Comparison of ENCODE assay signal across 21 mouse cellular contexts in the genomic region with DNA sequence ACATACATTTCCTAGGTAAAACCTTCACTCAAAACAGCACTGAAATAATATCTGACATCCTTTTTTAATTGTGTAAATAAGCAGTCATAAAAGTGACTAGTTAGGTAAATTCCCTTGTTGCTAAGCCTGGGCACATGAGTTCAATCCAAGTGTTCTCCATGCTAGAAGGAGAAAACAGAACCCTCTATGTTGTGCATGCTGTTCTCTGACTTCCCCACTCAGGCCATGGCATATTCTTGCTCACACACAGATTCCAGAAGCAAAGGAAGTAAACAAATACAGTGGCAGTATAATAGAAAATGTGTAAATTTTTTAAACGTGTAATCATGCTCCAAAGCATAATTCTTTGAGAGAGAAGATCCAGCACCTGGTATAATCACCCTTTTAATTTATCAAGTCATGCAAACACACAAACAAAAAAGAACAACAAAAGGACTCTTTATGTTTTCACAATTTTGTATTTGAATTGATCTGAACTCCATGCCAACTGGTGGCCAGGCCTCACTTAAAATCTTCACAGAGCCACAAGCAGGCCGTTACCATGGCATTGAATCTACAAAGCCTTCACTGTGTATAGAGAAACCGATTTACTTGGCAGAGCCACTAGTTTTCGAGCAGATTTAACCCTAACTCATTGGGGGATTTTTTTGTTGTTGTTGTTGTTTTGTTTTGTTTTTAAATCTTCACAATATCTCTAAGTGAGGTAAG.
DNase-seq lines count a peak whose midpoint lies in the region; ATAC-seq and TF ChIP-seq lines count a peak whose summit lies in the region.
"Had no signal": no experiment of that assay in that cellular context is flagged by ENCODE, and none has a peak within 500 bp of the region (broad histone marks: within the 10 kb centered on the region; RNA-seq: fewer than 3 reads in every experiment).

No protein-coding gene starts in this region.

- H3K4me1 ChIP-seq in hindbrain, embryonic 14.5 days (replicated peaks; ENCODE audit: control insufficient read depth, insufficient read depth, low read length), result no peaks in the 10 kb centered on the region
- no peaks in the 10 kb centered on the region for H3K4me1 ChIP-seq in hindbrain, embryonic 10.5 days (replicated peaks)
- no peaks in the 10 kb centered on the region for H3K4me1 ChIP-seq in midbrain, embryonic 14.5 days (ENCODE audit: control insufficient read depth, insufficient read depth, low read length)
- H3K4me1 ChIP-seq in midbrain, embryonic 11.5 days (ENCODE audit: control insufficient read depth, insufficient read depth, low read length), result no peaks in the 10 kb centered on the region
- H3K4me1 ChIP-seq in forebrain, embryonic 12.5 days, result no peaks in the 10 kb centered on the region
- H3K4me1 ChIP-seq in forebrain, postnatal 0 days (ENCODE audit: insufficient read depth), result no peaks in the 10 kb centered on the region
- H3K4me1 ChIP-seq in kidney, adult 2 months (ENCODE audit: control insufficient read depth, insufficient read depth, low read length), result no peaks in the 10 kb centered on the region
- H3K4me1 ChIP-seq: embryonic facial prominence, embryonic 15.5 days; limb, embryonic 13.5 days; liver, embryonic 15.5 days had no signal

- no peaks in the 10 kb centered on the region for H3K36me3 ChIP-seq in hindbrain, embryonic 14.5 days (replicated peaks; ENCODE audit: control insufficient read depth, insufficient read depth)
- H3K36me3 ChIP-seq in hindbrain, embryonic 10.5 days, result no peaks in the 10 kb centered on the region
- H3K36me3 ChIP-seq in midbrain, embryonic 14.5 days (ENCODE audit: control insufficient read depth, insufficient read depth, low read length), result no peaks in the 10 kb centered on the region
- no peaks in the 10 kb centered on the region for H3K36me3 ChIP-seq in midbrain, embryonic 11.5 days (ENCODE audit: control insufficient read depth, insufficient read depth, low read length)
- H3K36me3 ChIP-seq in forebrain, embryonic 12.5 days (replicated peaks), result no peaks in the 10 kb centered on the region
- H3K36me3 ChIP-seq in forebrain, postnatal 0 days (ENCODE audit: insufficient read depth), result no peaks in the 10 kb centered on the region
- H3K36me3 ChIP-seq in kidney, adult 2 months (ENCODE audit: control insufficient read depth, insufficient read depth, low read length), result no peaks in the 10 kb centered on the region
- H3K36me3 ChIP-seq: embryonic facial prominence, embryonic 15.5 days; limb, embryonic 13.5 days; liver, embryonic 15.5 days had no signal

- H3K9me3 ChIP-seq in hindbrain, embryonic 14.5 days (ENCODE audit: control insufficient read depth, low read length), result no peaks in the 10 kb centered on the region
- H3K9me3 ChIP-seq in hindbrain, embryonic 10.5 days, result no peaks in the 10 kb centered on the region
- H3K9me3 ChIP-seq in midbrain, embryonic 14.5 days (ENCODE audit: control insufficient read depth, low read length), result no peaks in the 10 kb centered on the region
- no peaks in the 10 kb centered on the region for H3K9me3 ChIP-seq in midbrain, embryonic 11.5 days (ENCODE audit: control insufficient read depth, low read length)
- no peaks in the 10 kb centered on the region for H3K9me3 ChIP-seq in forebrain, embryonic 12.5 days
- no peaks in the 10 kb centered on the region for H3K9me3 ChIP-seq in forebrain, postnatal 0 days (ENCODE audit: low read length)
- H3K9me3 ChIP-seq: embryonic facial prominence, embryonic 15.5 days; limb, embryonic 13.5 days; liver, embryonic 15.5 days had no signal

- no peak overlapping the region for H3K4me3 ChIP-seq in hindbrain, embryonic 14.5 days (replicated peaks; ENCODE audit: low read length)
- no peak overlapping the region for H3K4me3 ChIP-seq in hindbrain, embryonic 10.5 days
- no peak overlapping the region for H3K4me3 ChIP-seq in midbrain, embryonic 14.5 days (replicated peaks; ENCODE audit: low read depth, low read length)
- no peak overlapping the region for H3K4me3 ChIP-seq in midbrain, embryonic 11.5 days (ENCODE audit: low read depth, low read length)
- no peak overlapping the region for H3K4me3 ChIP-seq in forebrain, embryonic 12.5 days (replicated peaks)
- no peak overlapping the region for H3K4me3 ChIP-seq in forebrain, postnatal 0 days (ENCODE audit: low read depth, low read length)
- H3K4me3 ChIP-seq in kidney, adult 2 months (ENCODE audit: insufficient read depth, low read depth, low read length), result no peak overlapping the region
- H3K4me3 ChIP-seq: embryonic facial prominence, embryonic 15.5 days; limb, embryonic 13.5 days; liver, embryonic 15.5 days had no signal

- H3K27ac ChIP-seq in hindbrain, embryonic 14.5 days, result 0 out of 2 replicates have a peak overlapping the region, but pooled peaks have one; percentile 24
- H3K27ac ChIP-seq in hindbrain, embryonic 10.5 days, result no peak overlapping the region
- no peak overlapping the region for H3K27ac ChIP-seq in midbrain, embryonic 14.5 days (replicated peaks; ENCODE audit: low read depth, low read length)
- H3K27ac ChIP-seq in midbrain, embryonic 11.5 days (ENCODE audit: low read depth, low read length), result no peak overlapping the region
- H3K27ac ChIP-seq in forebrain, embryonic 12.5 days, result no peak overlapping the region
- no peak overlapping the region for H3K27ac ChIP-seq in forebrain, postnatal 0 days (ENCODE audit: low read depth, low read length)
- H3K27ac ChIP-seq in kidney, adult 2 months (ENCODE audit: insufficient read depth, low read depth, low read length), result no peak overlapping the region
- H3K27ac ChIP-seq: embryonic facial prominence, embryonic 15.5 days; limb, embryonic 13.5 days; liver, embryonic 15.5 days; stomach, postnatal 0 days had no signal

- no peak for TF ChIP-seq CTCF in forebrain, postnatal 0 days (IDR thresholded peaks at IDR 0.05; ENCODE audit: low read depth)
- no peak for TF ChIP-seq CTCF in kidney, adult 2 months (conservative IDR thresholded peaks at IDR 0.05; ENCODE audit: insufficient read depth, insufficient read length, low read depth, low read length)

- no peak overlapping the region for H3K9ac ChIP-seq in hindbrain, embryonic 14.5 days
- H3K9ac ChIP-seq in midbrain, embryonic 14.5 days (replicated peaks; ENCODE audit: low read length), result no peak overlapping the region
- H3K9ac ChIP-seq in midbrain, embryonic 11.5 days (ENCODE audit: low read length), result no peak overlapping the region
- H3K9ac ChIP-seq in forebrain, embryonic 12.5 days, result no peak overlapping the region
- no peak overlapping the region for H3K9ac ChIP-seq in forebrain, postnatal 0 days
- H3K9ac ChIP-seq: embryonic facial prominence, embryonic 15.5 days; limb, embryonic 13.5 days; liver, embryonic 15.5 days had no signal

- no peak for DNase-seq in hindbrain, embryonic 14.5 days (ENCODE audit: low spot score)
- DNase-seq in hindbrain, embryonic 10.5 days (ENCODE audit: low spot score), result no peak
- DNase-seq in midbrain, embryonic 14.5 days, result peak; percentile 54
- DNase-seq in midbrain, embryonic 11.5 days (ENCODE audit: low spot score, missing footprints), result no peak
- peak; percentile 35 for DNase-seq in forebrain, postnatal 0 days
- DNase-seq in kidney, adult 2 months, result no peak
- DNase-seq: adrenal gland, postnatal 14 days; cerebellum, adult 2 months; gastrocnemius, postnatal 10 days; heart, adult 18-20 months; heart, postnatal 4 days; kidney, postnatal 36 days; lung, postnatal 10 days had no signal

- ATAC-seq in hindbrain, embryonic 14.5 days (ENCODE audit: low FRiP score), result peak; percentile 77; the same call in 1 of the 2 replicates
- peak; percentile 57; the same call in 1 of the 2 replicates for ATAC-seq in midbrain, embryonic 14.5 days (ENCODE audit: low FRiP score, low TSS enrichment)
- ATAC-seq in midbrain, embryonic 11.5 days (ENCODE audit: low FRiP score), result no peak
- peak; percentile 46; the same call in 1 of the 2 replicates for ATAC-seq in forebrain, embryonic 12.5 days (ENCODE audit: low FRiP score)
- ATAC-seq in forebrain, postnatal 0 days, result peak; percentile 84
- ATAC-seq: activated CD4-positive, CD25-positive, alpha-beta regulatory T cell, adult 4 months; intestine, postnatal 0 days; Patski had no signal

- WGBS in hindbrain, embryonic 14.5 days, result 42% methylated on average over 4 of the region's 4 CpGs
- WGBS in hindbrain, embryonic 10.5 days, result 47% methylated on average over 4 of the region's 4 CpGs
- 37% methylated on average over 4 of the region's 4 CpGs for WGBS in midbrain, embryonic 14.5 days
- WGBS in midbrain, embryonic 11.5 days, result 45% methylated on average over 4 of the region's 4 CpGs
- WGBS in forebrain, embryonic 12.5 days, result 28% methylated on average over 4 of the region's 4 CpGs
- WGBS in forebrain, postnatal 0 days, result 22% methylated on average over 4 of the region's 4 CpGs
- WGBS in kidney, adult 2 months, result 55% methylated on average over 4 of the region's 4 CpGs

- no peak overlapping the region for H3K4me2 ChIP-seq in hindbrain, embryonic 14.5 days (replicated peaks)
- no peak overlapping the region for H3K4me2 ChIP-seq in midbrain, embryonic 14.5 days (ENCODE audit: low read length)
- no peak overlapping the region for H3K4me2 ChIP-seq in midbrain, embryonic 11.5 days
- no peak overlapping the region for H3K4me2 ChIP-seq in forebrain, embryonic 12.5 days
- H3K4me2 ChIP-seq in forebrain, postnatal 0 days (ENCODE audit: low read depth), result no peak overlapping the region
- H3K4me2 ChIP-seq: embryonic facial prominence, embryonic 15.5 days; limb, embryonic 13.5 days; liver, embryonic 15.5 days had no signal

- H3K27me3 ChIP-seq in hindbrain, embryonic 14.5 days (ENCODE audit: control insufficient read depth, insufficient read depth, low read length), result no peaks in the 10 kb centered on the region
- H3K27me3 ChIP-seq in hindbrain, embryonic 10.5 days (ENCODE audit: insufficient read depth, poor library complexity, severe bottlenecking), result no peaks in the 10 kb centered on the region
- H3K27me3 ChIP-seq in midbrain, embryonic 14.5 days (ENCODE audit: control insufficient read depth, insufficient read depth, low read length), result no peaks in the 10 kb centered on the region
- H3K27me3 ChIP-seq in midbrain, embryonic 11.5 days (ENCODE audit: control insufficient read depth, insufficient read depth, low read length), result no peaks in the 10 kb centered on the region
- H3K27me3 ChIP-seq in forebrain, embryonic 12.5 days, result no peaks in the 10 kb centered on the region
- no peaks in the 10 kb centered on the region for H3K27me3 ChIP-seq in forebrain, postnatal 0 days (ENCODE audit: insufficient read depth, low read length)
- no peaks in the 10 kb centered on the region for H3K27me3 ChIP-seq in kidney, adult 2 months (replicated peaks; ENCODE audit: control insufficient read depth, insufficient read depth, low read length)
- H3K27me3 ChIP-seq: embryonic facial prominence, embryonic 15.5 days; limb, embryonic 13.5 days; liver, embryonic 15.5 days had no signal

- TF ChIP-seq POLR2A in kidney, adult 2 months (IDR thresholded peaks at IDR 0.05; ENCODE audit: low read depth, low read length), result no peak

Comparison
In these comparisons a context has a peak if more than half of its experiments do, and no peak if none do; other contexts are left out.
1. DNase-seq: peak in midbrain, embryonic 14.5 days (single experiment) and forebrain, postnatal 0 days (single experiment); none in hindbrain, embryonic 14.5 days (single experiment), hindbrain, embryonic 10.5 days (single experiment), midbrain, embryonic 11.5 days (single experiment) and kidney, adult 2 months (single experiment).